Mouse (Mus musculus) testis, postnatal 14 days (tissue): ENCODE measurements around the gene Foxa2.

Experiments
- DNase-seq: peaks from one replicate; pipeline ENCODE4 v3.0.0; 2021; ENCODE audit warnings: low spot score

Foxa2 gene

DNA sequence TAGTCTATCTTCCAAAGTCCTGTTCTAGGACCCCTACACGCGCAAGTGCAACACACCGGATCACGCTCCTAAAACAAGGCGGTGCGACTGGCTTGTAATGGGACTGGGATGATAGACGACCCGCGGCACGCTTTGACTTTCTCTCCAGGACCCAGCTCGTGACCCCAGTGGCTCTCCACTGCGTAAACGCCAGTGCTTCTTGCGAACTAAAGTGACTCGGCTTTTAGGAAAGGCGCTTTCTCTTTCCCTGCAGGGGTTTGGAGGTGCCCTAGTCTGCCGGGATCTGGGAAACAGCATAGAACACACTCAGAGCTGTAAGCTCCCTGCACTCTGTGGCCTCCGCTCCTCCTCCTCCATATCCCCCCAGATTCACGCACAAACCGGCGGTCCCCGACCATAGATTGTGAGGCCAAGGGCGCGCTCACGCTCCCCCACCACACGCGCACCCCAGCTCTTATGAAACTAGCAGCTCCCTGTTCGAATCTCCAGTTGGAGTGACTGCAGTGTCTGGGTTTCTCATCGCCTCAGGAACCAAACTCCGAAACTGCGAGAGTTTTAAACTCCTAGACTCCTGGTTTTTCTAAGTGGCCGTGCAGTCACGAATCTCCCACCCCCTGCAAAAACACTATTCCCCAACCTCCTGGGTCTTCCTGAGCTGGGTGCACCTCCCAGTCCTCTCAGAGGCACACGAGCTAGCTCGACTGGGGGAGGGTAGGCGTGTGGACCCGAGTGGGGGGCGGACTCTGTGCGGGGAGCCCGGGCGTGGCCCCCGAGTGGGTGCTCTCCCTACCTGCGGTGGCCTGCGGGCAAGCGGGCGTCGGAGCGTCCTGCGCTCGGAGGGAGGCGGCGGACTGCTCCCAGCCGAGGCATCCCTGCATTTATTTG lies 7.2 kb downstream of the Foxa2 start:
- DNase-seq: no peak

DNA sequence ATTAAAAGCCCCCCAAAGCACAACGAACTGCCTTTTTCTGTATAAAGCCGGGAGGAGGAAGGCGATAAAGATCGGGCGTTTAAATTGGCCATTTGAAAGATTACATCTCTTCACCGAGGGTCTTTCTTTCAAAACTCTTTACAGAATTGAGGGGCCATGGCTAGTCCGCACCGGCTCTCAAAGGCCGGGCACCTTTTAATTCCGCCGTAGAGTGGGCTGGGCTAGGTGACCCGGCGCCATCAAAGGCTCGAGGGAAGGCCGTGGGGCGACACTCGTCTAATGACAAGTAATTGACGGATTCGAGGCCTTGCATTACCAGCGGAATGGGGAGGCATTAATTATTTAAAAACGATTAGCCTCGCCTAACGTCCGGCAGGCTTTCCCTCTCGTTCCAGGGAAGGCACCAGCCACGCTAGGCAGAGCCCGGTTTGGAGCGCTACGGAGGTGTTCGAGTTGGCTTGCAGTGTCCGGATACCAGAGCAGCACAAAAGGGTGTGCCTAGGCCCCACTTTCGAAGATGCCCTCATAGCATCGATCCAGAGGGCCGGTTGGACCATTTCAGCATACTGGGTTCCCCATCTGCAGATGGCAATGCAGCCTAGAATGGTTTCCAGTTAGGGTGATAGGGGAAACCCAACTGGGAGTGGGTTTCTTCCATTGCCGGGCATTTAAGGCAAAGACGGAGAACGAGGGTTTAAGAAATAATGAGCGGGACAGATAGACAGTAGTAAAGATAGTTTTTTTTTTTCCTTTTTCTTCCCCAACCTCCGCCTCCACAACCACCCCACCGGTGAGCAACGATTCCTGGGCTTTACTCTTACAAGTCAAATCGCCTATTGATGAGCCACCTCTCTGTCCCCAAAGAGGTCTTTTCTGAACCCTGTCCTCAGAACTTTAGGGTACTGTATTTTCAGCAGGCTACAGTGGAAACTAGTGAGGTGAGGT lies 8.1 kb downstream of the Foxa2 start:
- no peak for DNase-seq

DNA sequence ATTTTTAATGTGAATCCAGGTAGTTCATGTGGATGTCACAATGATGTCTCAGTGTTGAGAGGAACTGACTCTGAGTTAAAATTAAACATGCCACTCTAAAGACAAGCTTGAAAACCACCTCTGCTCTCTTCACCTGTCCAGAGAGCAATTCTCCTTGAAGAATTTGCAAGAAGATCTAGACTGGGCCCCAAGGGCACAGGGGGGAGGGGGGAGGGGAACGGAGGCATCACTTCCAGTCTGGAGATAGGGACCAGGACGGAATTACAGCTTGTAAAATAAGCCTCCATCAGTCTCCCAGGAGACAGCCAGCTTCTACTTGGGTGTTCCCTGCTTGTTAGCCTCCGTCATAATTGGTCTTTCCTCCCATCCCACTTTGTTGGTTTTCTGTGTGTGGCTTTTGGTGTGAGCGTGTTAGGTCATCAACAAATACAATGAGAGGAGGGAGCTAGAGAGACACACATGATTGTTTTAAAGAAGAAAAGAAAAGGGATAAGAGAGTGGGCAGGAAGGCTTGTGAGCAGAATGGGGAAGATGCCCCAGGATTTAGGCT lies 10.1 kb downstream of the Foxa2 start:
- DNase-seq: no peak

DNA sequence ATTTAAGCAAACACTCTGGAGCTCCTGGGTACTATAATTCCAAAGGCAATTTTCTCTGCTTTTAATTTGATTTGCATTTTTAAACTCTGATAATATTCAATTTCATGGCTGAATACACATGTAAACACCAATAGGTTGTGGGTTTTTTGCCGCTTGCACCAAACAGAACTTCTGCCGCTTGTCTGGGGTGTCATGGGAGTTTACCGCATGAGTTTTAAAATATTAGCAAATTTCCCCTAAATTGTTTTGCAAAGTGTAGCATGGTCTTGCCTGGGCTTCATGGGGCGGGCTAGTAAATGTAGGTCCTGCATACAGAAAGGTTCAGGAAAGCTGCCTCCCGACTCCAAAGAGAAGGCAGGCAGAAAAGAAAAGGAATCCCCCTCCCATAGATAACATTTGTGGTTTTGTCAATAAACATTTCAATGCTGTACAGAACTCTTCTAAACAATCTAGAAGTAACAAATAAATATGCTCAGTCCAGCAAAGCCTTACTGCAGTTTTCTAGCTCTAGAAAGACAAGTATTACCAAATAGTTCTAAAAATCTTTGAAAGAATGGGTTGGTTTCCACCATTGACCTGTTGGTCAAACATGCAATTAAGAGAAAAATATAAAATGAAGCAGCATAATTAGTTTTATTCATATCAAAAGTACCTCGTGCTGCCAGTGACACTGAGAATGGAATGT lies 15.6 kb downstream of the Foxa2 start:
- no peak for DNase-seq

DNA sequence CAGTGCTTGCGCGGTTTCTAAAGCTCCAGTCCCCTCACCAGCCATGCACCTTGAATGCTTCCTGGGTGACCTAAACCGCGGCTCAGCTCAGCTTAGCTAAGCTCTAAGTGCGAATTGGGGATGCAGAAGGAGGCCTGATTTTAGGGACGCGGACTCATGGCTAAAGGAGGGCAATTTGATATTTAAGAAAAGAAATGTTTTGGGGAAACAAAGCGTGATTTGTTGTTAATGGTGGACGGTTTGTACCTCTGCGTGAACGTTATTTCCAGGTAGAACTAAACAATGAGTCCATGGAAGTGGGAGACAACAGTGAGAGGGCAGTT lies 16.2 kb downstream of the Foxa2 start:
- no peak for DNase-seq

DNA sequence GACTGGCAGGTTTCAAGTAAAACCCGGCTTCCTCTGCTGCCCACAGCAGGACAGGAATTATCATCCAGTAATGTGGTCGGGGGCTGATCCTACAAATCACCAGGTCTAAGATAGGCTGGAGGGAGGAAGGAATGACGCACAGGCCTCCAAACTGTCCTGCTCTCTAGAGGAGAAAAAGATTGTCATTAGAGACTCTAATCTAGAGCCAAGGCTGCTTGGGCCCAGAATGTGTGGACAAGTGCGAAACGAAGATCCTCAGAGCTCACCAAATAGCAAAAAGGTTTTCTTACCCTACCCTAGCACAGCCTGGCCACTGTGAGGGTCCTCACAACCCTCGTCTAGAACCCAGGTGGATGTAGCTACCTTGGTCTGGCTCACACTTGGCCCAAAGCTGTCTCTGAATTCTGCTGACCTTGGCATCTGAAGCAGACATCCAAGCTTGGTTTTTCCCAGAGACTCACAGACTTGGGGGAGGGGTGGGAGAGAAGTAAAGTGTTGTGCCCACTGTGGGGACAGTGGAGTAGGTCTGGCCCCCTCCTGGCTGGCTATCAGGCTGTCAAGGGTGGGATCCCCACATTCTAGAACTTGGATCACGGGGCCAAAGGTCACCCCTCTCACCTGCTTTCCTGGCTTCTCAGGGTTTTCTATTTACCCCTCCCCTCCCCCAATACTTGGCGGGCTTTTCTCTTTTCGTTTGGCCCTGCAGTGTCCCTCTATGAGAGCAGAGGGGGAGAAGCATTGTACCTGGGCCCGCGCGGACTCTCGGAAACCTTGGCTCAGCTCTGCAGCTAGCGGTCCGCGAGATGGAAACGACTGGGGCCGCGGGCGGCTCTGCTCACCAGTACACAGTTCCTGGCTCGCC lies 16.8 kb downstream of the Foxa2 start:
- no peak for DNase-seq

DNA sequence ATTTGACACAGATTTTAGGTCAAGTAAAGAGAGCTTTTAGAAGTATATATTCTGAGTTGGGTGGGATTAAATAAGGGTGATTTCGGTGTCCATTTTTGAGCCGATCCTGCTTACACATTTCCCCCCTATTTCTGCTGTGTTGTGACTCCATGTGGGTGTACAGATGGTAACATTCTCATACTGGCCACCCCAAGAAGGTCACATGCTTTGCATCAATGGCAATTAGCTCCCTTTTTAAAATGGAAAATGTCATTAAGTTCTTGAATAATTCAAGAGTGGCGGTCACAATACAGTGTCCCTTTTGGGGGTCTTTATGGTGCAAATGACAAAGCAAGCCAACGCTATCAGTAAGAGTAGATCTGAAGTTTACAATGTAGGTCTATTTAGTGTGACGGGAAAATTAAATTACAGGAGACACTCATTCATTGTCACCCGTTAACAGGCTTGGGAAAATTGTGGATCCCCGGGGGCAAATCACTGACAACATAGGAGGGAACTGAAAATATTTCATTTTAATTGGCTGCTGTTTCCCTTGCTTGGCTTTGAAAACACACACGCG lies 17.6 kb downstream of the Foxa2 start:
- no peak for DNase-seq

DNA sequence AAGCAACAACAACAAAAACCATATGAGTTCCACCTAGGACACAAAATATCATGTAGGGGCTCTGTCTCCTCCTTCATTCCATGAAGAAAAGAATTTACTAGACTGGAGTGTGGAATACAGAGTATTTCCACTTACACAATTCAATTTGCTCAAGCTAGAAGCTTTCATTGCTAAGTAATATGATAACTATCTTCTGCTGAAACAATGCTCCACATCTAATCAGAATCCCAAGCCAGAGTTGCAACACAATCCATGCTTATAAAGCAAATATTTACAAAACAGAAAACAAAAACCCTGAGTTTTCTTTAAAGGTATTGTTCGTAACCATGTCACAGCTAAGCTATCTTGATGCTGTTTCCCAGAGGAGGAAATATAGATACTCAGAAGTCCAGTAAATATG lies 20.4 kb downstream of the Foxa2 start:
- DNase-seq: no peak

DNA sequence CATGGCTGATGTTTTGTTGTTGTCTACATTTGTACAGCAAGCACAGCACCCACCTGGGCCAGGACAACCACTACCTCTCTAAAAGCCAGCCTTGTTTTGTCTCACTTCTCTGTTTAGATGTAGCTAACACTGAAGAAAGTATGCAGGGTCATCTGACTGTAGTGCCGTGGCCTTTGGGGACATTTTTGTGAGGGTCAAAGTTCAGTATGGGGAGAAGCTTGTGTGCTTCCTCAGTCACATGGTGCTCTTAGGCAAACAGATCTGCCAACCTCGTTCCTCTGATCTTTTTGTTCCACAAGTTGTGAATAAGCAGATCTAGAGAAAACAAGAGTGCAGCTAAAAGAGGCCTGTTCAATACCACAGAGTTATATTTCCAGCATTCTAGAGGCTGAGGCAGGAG lies 21.3 kb downstream of the Foxa2 start:
- DNase-seq: no peak

DNA sequence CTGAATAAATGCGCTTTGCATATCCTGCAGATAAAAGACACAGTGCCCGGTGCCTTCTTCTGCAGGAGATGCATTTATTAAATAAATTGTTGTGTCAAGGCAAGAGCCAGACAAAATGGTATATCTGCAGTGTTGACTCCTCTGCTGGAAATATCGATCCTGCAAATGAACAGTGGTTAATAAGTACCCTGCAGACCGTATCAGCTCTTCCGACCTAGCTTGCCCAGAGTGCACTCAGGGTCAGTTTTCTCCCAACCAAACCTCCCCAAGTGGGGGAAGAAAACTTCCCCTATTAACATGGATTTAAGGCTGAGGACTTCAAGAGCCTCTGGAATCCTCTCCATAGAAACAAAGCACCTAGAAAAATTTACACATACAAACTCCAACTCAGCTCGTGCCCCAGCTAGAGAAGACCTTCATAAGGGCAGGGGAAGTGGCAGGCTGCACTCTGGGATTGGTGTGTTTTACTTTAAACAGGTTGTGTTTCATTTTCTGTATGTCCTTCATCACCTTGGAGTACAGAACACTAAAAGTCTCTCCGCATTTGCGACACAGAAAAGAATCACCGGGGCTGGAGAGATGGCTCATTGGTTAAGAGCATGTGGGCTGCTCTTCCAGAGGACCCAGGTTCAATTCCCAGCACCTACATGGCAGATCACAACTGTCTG lies 22.4 kb downstream of the Foxa2 start:
- no peak for DNase-seq

DNA sequence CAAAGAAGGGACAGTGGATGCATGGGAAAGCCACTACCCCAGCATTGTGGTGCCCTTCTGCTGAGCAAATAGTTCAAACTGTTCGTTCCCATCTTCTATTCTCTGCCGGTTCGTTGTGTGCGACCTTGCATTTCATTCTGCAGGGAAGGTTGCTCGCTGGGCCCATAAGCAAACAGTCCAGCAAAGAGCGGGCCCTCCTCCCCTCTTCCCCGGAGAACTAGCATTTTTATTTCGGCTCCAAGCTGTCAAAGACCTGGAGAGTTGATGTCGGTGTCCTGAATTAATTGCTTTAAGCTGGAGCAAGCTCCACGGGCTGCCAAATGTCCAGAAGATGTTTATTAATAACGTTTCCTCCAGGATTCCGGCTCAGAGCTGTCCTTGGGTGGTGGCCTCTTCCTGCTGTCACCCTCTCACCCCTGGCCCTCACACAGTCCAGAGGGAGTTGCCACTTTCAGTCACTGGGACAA lies 23.4 kb downstream of the Foxa2 start:
- DNase-seq: no peak

DNA sequence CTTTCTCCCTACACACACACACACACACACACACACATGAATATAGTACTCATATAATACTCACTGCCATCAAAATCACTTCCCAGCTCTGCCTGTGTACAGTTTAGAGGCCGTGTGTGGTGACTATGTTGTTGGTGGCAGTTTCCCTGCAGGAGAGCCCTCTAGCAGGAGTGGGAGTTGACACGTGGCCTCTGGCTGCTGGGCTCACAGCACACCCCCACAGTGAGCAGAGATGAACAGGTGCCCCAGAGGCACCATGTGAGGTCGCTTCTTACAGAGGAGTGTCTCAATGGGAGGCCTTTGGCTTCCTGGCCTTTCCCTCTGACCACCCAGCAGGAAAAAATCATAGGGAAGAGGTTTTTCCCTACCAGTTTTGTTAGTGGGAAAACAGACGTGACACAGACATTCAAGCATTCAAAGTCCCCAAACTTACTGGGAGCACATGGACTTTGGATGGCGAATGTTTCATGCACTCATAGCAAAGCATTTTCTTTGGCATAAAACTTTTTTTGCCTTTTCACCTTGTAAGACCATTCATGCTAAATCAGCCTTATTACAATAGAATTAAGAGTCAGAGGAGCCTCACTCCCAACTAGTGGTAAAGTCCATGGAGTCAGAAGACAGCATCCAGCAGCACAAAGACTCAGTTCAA lies 24.7 kb downstream of the Foxa2 start:
- DNase-seq: no peak

DNA sequence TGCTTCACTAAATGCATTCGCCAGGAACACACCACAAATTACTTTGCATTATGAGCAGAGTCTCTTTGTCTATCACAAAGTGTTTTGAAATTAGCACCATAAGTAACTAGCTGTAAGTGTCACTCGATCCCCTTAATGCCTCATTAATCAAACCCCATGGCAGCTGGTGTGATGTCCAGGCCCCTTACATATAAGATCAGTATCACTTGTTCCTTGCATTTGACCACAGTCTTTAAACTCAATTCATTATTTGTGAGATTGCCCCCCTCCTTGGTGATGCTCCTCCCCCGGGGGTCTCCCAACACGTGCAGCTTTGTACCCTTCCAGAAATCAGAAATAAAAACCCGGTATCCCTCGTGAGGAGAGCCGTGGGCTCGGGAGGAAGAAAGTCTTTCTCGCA lies 25.8 kb downstream of the Foxa2 start:
- DNase-seq: no peak

DNA sequence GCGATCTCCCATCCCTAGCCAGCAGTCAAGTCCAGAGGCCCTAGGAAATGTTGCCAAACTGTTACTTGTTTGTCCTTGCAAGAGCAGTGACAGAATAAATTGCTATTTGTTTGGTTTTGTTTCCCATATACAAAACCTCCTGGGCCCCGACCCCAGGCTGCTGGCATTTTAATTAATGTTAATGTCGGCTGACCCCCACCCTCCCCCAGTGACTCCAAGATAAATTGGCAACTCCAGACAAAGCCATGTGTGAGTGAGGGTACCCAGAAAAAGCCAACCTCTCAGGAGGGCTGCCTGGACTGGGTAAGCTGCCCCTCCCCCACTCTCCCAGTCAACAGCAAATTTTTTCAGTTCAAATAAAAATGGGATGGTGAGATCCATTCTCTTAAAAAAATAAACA lies 26.6 kb downstream of the Foxa2 start:
- DNase-seq: no peak

DNA sequence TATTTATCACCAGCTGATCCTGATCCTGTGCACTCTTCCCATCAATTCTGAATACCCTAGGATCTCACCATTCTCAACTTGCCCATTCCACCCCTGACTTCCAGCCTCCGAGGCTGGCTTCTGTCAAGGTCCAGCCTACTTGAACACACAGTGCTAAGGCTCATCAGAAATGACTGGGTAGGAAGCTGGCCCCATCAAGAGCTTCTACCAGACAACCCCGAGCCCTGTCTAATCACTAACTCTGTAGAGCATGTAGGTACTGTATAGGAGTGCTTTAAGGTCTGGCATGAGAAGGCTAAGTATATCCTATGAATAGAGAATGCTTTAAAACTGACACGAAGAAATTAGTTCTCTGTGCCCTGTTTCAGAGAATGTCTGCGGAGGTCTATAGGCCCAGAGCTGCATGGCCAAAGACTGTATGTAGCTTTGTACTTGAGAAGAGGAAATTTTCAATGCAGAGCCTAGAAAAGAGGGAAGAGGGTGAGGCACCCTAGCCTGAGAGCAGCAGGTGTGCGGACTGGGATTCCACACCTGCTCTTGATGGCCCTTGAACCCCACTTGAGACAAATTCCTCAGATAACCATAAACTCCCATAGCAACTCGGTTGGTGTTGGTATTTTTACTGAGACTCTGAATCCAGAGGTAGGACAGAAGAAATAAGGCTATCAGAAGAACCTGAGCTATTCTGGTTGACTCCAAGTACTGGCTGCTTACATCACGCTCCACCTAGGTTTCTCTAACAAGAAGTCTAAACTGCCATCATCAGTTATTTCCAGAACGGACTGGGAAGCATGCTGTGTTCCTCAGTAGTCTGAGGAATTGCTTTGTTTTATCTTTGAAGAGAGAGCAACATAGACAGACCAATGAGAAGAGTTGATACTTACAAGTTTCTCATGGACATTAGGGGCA lies 28.7 kb downstream of the Foxa2 start:
- DNase-seq: no peak

DNA sequence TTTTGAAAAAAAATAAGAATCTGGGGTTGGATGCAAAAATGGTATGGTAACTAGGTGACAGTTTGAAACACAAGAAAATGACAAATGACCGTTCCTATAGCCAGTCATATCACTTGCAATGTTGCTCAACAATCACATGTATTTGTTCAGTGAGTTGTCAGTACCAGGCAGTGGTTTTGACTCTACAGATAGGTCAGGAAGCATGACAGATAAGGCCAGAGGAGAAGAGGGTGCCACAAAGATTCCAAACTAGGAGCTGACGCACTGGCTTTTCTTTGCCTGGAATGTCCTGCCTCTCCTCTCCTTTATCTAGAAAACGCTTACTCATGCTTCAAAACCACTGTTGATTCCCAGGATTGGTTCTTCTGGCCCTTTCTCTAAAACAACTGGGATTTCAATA lies 33.4 kb downstream of the Foxa2 start:
- DNase-seq: no peak

DNA sequence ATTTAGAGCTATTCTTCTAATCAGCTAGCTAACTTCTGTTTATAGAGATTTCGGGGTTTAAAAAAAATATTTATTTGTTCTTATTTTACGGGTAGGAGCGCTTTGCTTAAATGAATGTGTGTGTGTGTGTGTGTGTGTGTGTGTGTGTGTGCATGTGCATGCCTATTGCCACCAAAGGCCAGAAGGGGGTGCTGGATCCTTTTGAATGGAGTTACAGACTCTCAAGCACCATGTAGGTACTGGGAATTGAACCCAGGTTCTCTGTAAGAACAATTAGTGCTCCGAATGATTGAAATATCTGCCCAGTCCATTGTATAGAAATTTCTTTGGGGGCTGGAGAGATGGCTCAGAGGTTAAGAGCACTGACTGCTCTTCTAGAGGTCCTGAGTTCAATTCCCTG lies 37.7 kb downstream of the Foxa2 start:
- DNase-seq: no peak
